Mouse (Mus musculus) heart, adult 9 months (tissue): ENCODE data around the gene Ly6g6d.
"Not testable (repeated sequence)": the region's sequence is repeated elsewhere in the genome, so short reads cannot be mapped to it uniquely, and the experiment has no call there.

ENCODE experiments used
- DNase-seq, 2 experiments: peaks; one replicate each; pipeline ENCODE4 v3.0.0; 2022; ENCODE audit warnings: low spot score in 2 of 2

Gene Ly6g6d

DNA sequence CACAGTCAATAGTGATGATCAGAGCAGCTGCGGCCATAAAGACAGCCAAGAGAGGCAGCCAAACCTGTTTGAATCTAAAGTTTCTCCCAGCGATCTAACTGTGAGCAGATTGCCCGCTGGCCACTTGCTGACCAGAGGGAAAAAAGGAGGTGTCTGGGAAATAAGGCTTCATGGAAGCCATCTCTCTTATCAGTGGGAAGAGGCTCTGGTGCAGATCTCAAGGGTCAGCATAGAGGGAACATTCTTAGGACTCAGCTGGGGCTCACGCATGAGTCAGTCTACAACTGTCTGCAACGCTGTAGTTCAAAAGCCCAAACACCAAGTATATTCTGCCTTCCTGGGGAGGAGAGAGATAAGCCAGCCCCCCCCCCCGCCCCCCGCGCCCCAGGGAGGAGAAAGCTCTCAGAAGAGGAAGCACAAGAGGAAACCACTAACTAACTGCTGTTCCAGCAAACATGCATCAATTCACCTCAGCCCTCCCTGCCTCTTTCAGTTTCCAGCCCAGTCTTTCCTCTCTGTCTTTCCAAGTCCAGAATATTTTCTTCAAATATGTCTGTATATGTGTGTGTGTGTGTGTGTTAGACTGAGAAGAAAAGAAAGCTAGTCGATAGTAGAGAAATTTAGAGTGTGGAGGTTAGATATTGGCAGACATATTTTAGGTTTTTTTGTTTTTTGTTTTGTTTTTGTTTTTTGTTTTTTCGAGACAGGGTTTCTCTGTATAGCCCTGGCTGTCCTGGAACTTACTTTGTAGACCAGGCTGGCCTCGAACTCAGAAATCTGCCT, 29.5 kb downstream of the Ly6g6d start:
- DNase-seq: no peak

DNA sequence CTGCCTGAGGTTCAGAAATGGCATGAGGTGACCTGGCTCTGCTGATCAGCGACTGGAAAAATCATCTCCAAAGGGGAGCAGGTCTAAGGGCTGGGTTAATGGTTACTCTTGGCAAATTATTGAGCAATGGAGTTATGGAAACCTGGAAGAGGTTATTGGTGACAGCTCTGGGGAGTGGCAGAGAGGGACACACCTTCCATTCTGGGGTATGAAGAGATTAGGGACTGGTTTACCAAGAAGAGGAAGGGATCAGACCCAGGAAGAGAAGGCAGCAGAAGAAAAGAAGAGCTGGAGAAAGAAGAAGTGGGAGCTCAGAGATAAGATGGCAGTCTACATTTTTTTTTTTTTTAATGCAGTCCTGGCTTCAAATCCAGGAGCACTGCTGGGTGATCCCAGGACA, 30.2 kb downstream of the Ly6g6d start:
- no peak for DNase-seq

DNA sequence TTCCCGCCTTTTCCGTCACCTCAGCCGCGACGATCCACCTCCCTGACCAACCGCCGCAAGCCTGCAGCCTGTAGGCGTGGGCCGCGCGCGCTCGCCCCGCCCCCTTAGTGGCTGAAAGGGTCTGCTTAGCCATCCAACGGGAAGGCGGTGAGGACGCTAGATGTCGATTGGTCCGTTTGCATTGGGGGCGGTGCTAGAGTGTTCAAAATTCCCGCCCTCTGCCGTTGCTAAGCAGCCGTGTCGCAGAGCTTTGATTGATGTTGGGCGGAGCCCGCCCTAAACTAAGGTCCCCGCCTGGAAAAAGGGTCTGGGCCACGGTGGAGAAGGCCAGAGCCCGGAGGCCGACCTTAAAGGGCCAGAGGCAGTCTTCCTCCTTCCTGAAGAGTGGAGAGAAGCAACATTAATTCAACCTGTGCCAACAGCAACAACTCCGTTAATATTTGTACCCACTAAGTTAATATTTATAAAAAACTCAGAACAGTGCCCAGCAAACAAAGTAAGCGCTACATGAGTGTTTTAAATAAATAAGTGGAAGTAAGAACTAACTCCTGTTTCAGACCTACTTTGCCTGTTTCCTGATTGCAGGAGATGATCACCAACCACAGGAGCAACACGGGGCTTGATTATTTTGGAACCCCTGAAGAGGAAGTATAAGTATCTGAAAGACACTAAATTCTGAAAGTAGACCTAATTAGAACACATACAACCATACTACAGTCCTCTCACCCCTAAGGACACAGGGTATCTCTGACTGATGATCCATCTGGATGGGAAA, 31.0 kb downstream of the Ly6g6d start, which contains the start of gene Msh5:
Gene Msh5 (minus strand): TSS at position 65 of the 775 bp plus-strand sequence.
- peak; percentile 97 to 98 for DNase-seq

DNA sequence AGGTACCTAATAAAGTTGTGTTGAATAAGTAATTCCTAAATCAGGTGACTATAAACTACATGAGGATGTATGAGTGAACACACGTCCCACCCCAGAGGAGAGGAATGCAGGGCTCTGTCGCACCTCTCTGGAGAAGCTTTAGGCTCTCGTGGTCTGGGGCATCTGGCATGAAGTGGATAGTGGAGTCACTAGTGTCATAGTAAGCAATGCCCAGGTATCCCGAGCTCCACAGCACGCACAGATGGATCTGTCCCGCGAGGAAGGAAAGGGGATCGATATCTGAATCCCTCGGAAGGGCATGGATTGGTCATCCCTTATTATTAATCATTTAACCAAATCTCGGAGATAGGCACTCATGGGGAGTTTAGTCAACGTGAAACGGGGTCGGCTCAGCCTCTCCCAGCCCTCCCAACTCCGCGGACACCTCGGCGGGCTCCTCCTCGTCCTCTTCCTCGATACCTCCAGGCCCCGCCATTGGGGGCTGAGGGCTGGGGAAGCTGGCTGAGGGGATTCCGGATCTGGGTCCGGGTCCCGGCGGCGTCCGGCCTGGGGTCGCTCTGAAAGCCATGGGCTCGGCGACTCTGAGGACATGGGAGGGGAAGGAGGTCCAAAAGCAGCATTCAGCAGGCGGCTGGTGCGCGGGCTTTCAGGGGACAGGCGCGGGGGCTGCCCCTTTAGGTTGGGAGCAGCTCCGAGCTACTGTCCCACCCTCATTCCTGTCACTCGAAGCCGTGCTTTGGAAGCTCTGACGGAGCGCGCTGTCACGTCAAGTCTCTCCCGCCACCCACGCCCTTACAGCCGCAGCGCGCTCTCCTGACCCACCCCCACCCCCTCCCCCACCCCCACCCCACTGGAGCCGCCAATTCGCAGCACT, 31.8 kb downstream of the Ly6g6d start:
- DNase-seq: no peak

DNA sequence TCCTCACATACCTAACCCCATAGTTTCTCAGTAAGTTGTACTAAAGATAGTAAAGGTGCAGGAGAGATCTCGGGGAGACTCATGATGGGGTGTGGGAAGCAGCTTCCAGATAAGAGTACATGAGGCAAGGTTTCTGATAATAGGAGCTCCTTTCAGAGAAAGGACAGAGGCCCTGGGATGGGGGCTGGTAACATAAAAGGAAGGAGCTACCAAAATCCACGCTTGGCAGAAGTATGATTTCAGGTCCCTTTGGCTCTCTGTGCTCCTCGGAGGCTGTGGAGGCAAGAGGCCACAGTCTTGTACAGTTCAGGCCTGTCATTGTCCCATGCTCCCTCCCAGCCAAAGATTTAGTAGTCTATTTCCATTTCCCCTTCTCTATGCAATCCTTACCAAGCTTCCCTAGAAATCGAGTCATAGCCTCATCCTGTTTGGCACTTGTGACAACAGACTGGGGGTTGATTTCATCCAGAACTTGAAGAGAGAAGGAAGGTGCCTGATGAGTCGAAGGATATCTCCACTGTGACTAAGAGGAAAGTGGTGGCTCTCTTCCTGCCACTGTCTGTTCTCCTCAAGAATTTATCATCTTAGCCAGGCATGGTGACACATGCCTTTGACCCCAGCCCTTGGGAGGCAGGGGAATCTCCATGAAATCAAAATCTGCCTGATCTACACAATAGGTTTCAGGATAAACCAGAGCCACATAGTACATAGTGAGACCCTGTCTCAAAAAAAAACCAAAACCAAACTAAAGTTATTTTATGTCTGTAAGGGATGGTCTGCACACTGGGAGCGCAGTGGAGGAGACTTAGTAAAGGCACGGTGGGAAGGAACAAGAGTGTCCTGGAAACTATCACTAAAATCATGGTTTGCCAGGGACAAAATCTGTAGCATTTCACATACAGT, 32.7 kb downstream of the Ly6g6d start:
- DNase-seq: no peak

DNA sequence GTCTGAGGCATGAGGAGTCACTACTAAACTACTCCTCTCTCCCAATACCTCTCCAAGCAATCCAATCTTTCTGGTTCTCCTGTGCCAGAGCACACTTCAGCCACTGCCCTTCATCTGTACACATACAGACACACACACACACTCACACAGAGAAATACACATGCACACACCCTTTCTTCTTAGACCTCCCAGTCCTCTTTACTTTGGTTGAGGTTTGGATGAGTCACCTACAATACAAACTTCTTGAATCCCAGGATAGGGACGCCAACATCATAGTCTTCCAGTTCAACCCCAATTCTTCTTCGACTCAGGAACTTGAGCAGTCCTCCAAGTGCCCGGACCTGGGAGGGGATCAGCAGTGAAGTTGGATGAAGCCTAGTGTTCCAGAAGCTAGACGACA, 34.1 kb downstream of the Ly6g6d start:
- no peak for DNase-seq

DNA sequence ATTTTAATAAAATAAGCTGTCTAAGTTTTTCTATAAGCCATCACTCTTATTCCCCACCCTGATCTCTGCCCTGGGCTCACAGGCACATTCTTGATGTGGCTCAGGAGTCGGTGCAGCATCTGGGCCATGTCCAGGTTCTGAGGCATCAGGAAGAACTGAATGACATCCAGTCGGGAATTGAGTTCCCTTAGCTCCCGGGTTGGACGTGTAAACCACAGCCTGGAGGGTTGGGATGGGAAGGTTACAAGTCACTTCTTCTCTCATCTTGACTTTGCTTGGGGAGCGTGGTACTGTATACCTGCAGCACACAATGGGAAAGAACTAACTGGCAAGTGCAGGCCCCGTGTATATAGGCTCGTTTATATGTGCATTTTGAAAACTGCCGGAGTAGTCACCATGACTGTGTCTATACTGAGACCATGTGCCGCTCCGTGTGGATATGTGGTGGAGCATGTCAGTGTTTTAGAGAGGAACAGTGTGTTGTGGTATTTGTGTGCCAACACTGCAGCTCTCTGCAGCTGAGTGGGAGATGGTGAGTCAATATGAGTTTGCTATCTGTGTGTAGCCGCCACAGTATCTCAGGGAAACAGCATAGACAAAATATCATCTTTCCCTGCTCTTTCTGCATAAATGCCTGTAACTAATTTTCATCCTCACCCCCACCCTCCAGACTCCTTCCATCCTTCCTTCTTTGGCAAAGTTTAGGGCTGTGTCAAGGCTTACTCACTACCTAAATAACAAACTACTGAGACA, 38.6 kb downstream of the Ly6g6d start:
- DNase-seq: no peak

DNA sequence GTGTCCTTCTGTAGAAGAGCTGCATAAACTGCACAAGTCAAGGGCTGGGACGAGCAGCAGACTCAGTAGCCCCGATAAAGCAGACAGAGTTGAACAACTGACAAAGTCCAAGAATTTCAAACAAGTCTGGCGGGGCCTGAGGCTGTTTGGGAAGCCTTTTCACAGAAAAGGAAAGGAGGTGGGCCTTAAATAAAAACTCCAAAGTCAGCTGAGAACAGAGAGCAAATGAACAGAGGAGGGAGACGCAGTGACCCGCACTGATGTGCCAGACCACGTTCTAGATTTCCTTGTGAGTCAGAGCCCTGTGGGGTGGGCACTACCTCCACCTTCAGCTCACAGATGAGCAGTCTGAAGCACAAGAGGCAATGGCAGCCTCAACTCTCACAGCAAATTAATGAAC, 43.0 kb downstream of the Ly6g6d start:
- DNase-seq: no peak

DNA sequence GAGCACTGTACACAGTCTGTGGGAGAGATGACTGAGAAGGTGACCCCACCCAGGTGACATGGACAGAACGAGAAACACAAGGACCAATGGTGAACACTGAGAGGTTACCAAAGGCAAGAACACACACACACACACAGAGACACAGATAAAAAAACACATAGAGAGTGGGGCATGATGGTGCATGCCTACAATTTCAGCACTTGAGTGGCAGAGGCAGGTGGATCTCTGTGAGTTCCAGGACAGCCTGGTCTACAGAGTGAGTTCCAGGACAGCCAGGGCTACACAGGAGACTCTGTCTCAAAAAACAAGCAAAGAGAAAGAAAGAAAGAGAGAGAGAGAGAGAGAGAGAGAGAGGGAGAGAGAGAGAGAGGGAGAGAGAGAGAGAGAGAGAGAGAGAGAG, 44.2 kb downstream of the Ly6g6d start:
- not testable (repeated sequence) for DNase-seq

DNA sequence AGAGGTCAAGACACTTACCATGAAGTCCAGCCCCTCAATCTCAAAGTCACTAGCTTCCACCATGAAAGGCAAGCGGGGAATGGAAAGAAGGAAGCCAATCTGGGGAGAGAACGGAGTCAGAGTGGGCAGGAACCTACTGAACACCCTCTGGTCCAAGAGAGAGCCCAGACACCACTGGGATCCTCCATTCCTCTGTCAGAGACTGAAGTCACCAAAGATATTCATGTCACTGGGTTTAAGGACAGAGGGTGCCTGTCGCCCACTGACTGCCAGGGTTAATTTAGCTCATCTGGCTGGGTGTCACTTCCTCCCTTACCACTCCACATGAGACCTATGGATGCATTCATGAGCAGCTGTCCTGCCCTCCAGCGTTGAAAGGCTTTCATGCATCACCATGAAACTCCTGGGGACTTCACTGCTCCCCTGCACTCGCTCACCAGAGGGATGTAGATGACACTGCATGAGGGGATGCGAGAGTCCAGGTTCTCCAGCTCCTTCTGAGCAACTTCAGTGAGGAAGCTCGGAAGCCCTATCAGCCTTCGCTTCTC, 45.5 kb downstream of the Ly6g6d start:
- no peak for DNase-seq

DNA sequence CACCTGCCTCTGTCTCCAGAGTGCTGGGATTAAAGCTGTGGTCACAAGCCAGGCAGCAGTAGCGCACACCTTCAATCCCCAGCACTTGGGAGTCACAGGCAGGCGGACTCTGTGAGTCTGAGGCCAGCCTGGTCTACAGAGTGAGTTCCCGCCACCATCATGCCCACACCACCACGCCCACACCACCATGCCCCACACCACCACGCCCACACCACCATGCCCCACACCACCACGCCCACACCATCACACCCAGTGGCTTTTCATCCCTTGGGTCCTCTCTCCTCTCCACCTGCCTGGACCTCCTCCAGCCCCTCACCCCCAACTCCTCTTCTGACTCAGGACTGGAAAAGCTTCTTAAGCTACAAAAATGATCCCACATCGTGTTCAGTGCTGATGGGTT, 46.0 kb downstream of the Ly6g6d start:
- no peak for DNase-seq

DNA sequence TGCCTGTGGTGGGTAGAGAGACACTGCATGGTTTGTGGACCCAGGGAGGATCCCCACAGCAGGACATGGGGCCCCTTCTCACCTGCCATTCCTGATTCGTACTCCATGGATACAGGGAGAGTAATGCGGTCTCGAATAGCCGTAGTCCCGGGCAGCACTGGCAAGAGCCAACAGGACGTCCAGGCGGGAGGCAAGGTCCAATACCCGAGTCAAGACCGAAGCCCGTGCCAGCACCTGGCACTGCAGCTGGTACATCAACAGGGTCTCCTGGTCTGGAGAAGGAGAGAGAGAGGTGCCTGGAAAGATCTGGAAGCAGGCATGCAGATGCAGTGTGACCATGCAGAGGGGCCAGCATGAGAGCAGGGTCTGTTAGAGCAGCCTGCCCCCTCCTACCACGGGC, 46.6 kb downstream of the Ly6g6d start:
- DNase-seq: no peak

DNA sequence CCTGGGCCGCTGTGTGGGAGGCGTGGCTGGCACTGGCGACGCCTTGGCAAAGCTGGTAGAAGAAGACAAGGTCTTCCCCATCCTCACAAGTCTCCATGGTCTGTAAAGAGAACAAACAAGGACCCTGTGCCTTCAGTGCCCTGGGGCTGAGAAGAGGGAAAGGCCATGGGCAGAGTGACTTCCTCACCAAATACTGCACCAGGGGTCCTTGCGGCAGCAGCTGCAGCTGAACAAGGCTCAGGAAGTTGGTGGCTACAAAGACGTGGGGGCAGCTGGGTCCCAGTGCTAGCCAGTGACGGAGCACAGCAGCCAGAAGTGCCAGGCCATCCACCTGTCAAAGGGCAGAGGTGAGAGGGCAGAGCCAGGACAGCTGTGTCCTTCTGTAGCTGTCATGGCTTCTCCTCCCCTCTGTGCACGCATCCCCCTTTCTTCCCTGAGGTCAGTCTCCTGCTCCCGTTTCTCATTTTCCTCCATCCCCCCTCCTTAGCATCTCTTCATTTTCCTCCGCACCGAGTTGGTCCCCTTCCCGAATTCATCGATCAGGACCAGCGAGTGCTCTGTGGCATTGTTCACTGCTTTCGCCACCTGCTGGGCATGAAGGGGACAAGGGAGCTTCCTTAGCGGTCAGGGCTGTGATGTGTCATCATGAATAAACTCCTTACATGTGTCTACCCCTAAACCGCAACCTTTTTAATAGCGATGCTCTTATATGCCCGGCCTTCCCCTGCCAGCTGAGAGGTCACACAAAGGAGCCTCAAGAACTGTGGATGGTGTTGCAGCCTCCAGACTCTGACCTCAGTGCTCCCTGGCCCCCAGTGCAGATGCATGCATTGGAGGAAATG, 48.0 kb downstream of the Ly6g6d start:
- DNase-seq: no peak

DNA sequence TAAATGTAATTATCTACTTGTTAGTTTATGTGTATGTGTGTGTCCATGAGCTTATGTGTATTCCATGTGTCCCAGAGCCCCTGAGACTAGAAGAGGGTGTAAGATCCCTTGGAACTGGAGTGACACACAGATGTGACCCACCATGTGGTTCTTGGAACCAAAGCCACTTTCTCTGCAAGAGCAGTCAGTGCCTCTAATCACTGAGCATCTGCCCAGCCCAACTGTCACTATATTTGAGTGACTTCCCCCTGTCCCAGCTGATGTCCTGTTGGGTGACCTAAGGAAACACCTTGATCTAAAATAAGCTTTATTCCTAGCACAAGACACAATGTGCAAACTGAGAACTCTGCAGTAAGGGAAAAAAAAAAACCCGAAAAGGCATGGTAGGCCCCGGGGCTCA, 49.5 kb downstream of the Ly6g6d start:
- DNase-seq: no peak

DNA sequence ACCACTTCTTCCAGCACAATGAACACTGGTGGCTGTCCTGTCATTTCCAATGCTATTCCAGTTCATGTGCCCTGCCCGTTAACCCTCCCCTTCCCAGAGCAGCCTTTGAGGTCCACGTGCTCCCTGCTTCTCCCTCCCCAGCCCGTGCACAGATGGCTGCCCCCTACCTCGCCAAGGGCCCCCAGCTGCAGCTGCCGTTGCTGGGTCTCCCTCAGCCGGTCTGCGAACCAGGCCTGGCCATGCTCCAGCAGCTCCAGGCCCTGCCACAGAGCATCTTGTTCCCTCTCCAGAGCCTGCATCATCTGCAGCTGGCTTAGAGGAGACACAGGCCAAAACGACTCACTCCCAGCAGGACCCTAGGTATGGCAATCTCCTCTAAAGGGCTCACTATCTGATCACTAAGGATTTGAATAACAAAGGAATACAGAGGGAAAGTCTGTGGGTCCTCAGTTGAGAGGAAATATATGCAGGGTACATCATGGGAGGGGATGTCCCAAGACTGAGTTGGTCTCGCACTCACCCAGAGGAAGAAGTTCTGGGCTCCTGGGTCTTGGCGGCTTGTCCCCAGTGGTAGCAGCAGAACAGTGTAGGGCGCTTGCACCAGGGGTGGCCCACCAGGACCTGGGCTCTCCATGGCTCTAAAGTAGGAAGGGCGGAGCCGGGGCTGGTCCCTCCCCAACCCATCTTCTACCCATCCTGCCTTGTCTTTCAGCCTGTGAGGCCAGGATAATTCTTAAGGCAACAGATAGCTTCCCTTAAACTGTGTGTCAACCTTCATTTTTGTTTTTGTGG, 50.4 kb downstream of the Ly6g6d start, which contains the start of gene Sapcd1:
Gene Sapcd1 (minus strand): TSS at position 740 of the 792 bp plus-strand sequence.
- no peak for DNase-seq

DNA sequence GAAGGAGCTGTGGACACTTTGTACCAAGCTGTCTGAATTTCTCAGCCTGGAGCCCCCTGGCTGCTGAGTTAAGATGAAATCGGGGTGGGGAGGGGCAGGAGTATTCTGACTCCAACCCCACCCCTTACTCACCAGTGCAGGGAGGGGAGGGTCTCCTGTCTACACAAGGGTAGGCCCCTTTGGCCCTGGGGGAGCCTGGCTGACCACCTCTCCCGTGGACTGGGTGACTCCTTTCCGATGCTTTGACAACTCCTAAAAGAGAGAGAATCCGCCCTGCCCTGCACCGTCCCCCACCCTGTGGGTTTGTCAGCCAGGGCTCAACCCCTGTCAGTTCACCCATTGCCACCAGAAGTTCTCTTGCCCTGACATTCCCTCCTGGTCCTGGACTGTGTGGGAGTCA, 51.7 kb downstream of the Ly6g6d start:
- no peak for DNase-seq

DNA sequence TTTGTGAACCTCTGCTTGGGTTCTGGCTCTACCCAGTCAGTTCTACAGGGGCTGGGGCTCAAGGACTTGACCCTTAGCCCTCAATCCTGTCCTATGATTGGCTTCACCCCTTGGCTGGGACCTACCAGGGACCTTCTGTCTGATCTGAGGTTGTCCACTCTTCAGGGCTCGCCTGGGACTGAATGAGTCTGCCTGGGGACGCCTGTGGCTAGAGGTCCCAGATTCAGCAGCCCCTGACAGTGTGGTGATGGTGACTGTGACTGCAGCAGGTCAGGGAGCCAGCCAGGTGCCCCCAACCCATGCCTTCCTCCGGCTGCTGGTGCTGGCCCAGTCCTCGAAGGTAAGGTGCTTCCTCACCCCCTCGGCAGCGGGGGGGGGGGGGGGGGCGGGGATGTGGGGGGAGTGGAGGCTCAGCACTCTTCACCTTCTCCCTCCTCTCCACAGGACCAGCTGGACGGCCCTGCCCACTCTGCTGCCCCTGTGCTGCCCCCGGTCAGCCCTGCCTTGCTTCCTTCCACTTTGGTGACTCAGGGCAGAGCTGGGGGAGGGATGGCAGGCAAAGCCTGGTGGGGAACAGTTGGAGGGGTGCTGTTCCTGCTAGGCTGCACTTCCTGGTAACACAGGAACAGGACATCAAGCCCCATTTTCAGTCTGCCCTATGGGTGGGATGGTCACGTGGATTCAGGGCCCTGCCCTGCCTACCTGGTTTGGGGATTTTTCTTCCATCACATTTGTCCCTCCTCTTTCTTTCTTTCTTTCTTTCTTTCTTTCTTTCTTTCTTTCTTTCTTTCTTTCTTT, 53.0 kb downstream of the Ly6g6d start:
- no peak for DNase-seq
